ENCODE assay signal across 21 mouse cellular contexts in the genomic region with DNA sequence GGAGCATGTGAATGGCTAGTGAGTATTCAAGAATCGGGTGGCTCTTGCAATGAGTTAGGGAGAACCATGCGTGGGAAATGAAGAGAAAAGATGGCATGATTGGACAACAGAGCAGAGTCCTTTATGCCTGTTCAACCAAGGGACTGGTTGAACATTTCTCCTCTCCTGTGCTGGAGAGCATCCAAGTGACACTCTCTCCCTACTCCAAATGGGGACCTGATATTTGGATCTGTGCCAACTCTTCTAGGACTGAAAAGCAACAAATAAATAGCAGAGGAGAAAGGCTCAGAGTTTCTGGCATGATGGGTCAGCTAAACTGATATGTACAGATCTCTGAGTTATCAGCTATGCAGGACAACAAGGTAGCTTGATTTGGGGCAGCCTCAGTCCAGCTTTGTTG. TPM values are rescaled to one million over a fixed set of nuclear protein-coding genes. Genes with fewer than 3 reads are reported as not detected.
DNase-seq lines count a peak whose midpoint lies in the region; ATAC-seq and TF ChIP-seq lines count a peak whose summit lies in the region.
"Had no signal": no experiment of that assay in that cellular context is flagged by ENCODE, and none has a peak within 500 bp of the region (broad histone marks: within the 10 kb centered on the region; RNA-seq: fewer than 3 reads in every experiment).

No protein-coding gene starts in this region.

- TF ChIP-seq EP300 in liver, postnatal 0 days (IDR thresholded peaks at IDR 0.05; ENCODE audit: low read depth) = no peak

- H3K4me3 ChIP-seq in heart, embryonic 10.5 days = no peak overlapping the region
- no peak overlapping the region for H3K4me3 ChIP-seq in liver, postnatal 0 days (ENCODE audit: low read depth, low read length)
- H3K4me3 ChIP-seq in liver, embryonic 11.5 days (ENCODE audit: low read depth, low read length) = no peak overlapping the region
- H3K4me3 ChIP-seq: embryonic facial prominence, embryonic 10.5 days; forebrain, embryonic 13.5 days had no signal

- no peaks in the 10 kb centered on the region for H3K27me3 ChIP-seq in heart, embryonic 10.5 days (ENCODE audit: insufficient read depth, poor library complexity, severe bottlenecking)
- H3K27me3 ChIP-seq in liver, postnatal 0 days (ENCODE audit: insufficient read depth, low read length) = no peaks in the 10 kb centered on the region
- no peaks in the 10 kb centered on the region for H3K27me3 ChIP-seq in liver, embryonic 11.5 days (replicated peaks; ENCODE audit: control insufficient read depth, insufficient read depth, low read length)
- H3K27me3 ChIP-seq: forebrain, embryonic 13.5 days had no signal

- intact Hi-C loops in heart, postnatal 14 days (cut with DNase I) = loop anchor here (5.0 kb wide), 1 partner anchor 33 kb away; no protein-coding TSS in a partner anchor
- intact Hi-C loops in left cerebral cortex, postnatal 25 days (cut with DNase I) = loop anchor here (5.0 kb wide), 1 partner anchor 628 kb away; no protein-coding TSS in a partner anchor

- no peaks in the 10 kb centered on the region for H3K4me1 ChIP-seq in heart, embryonic 10.5 days
- H3K4me1 ChIP-seq in liver, postnatal 0 days (ENCODE audit: insufficient read depth) = peaks cover 51% of the 10 kb centered on the region
- H3K4me1 ChIP-seq in liver, embryonic 11.5 days (replicated peaks; ENCODE audit: control insufficient read depth, insufficient read depth, low read length) = no peaks in the 10 kb centered on the region
- H3K4me1 ChIP-seq: embryonic facial prominence, embryonic 10.5 days had no signal

- WGBS in heart, embryonic 10.5 days = 84% methylated on average over 2 of the region's 2 CpGs
- WGBS in liver, postnatal 0 days (ENCODE audit: insufficient replicate concordance) = 78% methylated on average over 2 of the region's 2 CpGs
- WGBS in liver, embryonic 11.5 days = 75% methylated on average over 2 of the region's 2 CpGs

- H3K4me2 ChIP-seq in liver, postnatal 0 days (ENCODE audit: low read depth, low read length) = peak overlapping the region; percentile 51; the same call in 1 of the 2 replicates
- H3K4me2 ChIP-seq in liver, embryonic 11.5 days = no peak overlapping the region
- H3K4me2 ChIP-seq: forebrain, embryonic 13.5 days; hindbrain, embryonic 14.5 days had no signal

- H3K9ac ChIP-seq in liver, postnatal 0 days (replicated peaks) = no peak overlapping the region
- H3K9ac ChIP-seq in liver, embryonic 11.5 days (ENCODE audit: low read depth, low read length) = no peak overlapping the region
- H3K9ac ChIP-seq: forebrain, embryonic 13.5 days; forebrain, postnatal 0 days; hindbrain, embryonic 14.5 days had no signal

- no peak for ATAC-seq in liver, postnatal 0 days
- no peak for ATAC-seq in liver, embryonic 11.5 days (replicated peaks; ENCODE audit: low FRiP score)
- ATAC-seq: forebrain, embryonic 13.5 days; forebrain, postnatal 0 days had no signal

- H3K27ac ChIP-seq in heart, embryonic 10.5 days = no peak overlapping the region
- peak overlapping the region; percentile 77 for H3K27ac ChIP-seq in liver, postnatal 0 days (ENCODE audit: low read depth)
- H3K27ac ChIP-seq in liver, embryonic 11.5 days (ENCODE audit: low read depth, low read length) = no peak overlapping the region
- H3K27ac ChIP-seq: embryonic facial prominence, embryonic 10.5 days; forebrain, embryonic 13.5 days; hindbrain, embryonic 14.5 days had no signal

- no peaks in the 10 kb centered on the region for H3K9me3 ChIP-seq in heart, embryonic 10.5 days
- H3K9me3 ChIP-seq in liver, postnatal 0 days (ENCODE audit: low read length) = no peaks in the 10 kb centered on the region
- H3K9me3 ChIP-seq in liver, embryonic 11.5 days (ENCODE audit: control insufficient read depth, low read length) = no peaks in the 10 kb centered on the region
- H3K9me3 ChIP-seq: embryonic facial prominence, embryonic 10.5 days; forebrain, embryonic 13.5 days had no signal

- H3K36me3 ChIP-seq in heart, embryonic 10.5 days = peaks cover 3% of the 10 kb centered on the region; the same call in 1 of the 2 replicates
- H3K36me3 ChIP-seq in liver, postnatal 0 days (replicated peaks; ENCODE audit: insufficient read depth, low read length) = no peaks in the 10 kb centered on the region
- H3K36me3 ChIP-seq in liver, embryonic 11.5 days (ENCODE audit: control insufficient read depth, insufficient read depth, low read length) = no peaks in the 10 kb centered on the region
- H3K36me3 ChIP-seq: embryonic facial prominence, embryonic 10.5 days had no signal

- no peak for TF ChIP-seq CTCF in liver, postnatal 0 days (IDR thresholded peaks at IDR 0.05; ENCODE audit: low read depth)

- peak; percentile 10 for DNase-seq in heart, embryonic 10.5 days (ENCODE audit: low spot score)
- no peak for DNase-seq in heart, postnatal 14 days
- peak; percentile 71 for DNase-seq in kidney, adult 9 months
- DNase-seq in kidney, postnatal 4 days = no peak
- no peak for DNase-seq in liver, postnatal 0 days
- DNase-seq in liver, embryonic 11.5 days (ENCODE audit: low spot score) = no peak
- DNase-seq in brain, adult 2 months (ENCODE audit: low read depth, low spot score) = peak; percentile 10
- DNase-seq in left cerebral cortex, postnatal 25 days (ENCODE audit: low spot score in 2 of 2) = no peak
- DNase-seq: adrenal gland, postnatal 10 days; cerebellum, adult 18-20 months; cerebellum, adult 9-11 months; cerebellum, postnatal 36 days; forebrain, postnatal 0 days; gastrocnemius, postnatal 14 days; heart, postnatal 10 days had no signal

RNA-seq across cellular contexts. Expression of gene Pctp, which starts 8.0 kb away (rescaled TPM):
- 26.2 and 28.5 TPM in 2 replicates for polyA plus RNA-seq in heart, embryonic 10.5 days (2016; fragmentation: Nextera tagmentation; extraction: Ambion mirVana)
- total RNA-seq in heart, postnatal 14 days (2021) = 1 to 10 TPM; 4.0 to 4.1 TPM
- polyA plus RNA-seq in liver, postnatal 0 days (2015; fragmentation: Nextera tagmentation; extraction: Ambion mirVana) = 67.2 and 68.4 TPM in 2 replicates
- 13.9 and 14.5 TPM in 2 replicates for polyA plus RNA-seq in liver, embryonic 11.5 days (2014; fragmentation: Nextera tagmentation; extraction: Ambion mirVana)
- total RNA-seq in left cerebral cortex, postnatal 25 days (2021) = 1 to 10 TPM in 1 of 2 experiments, under 1 TPM in 1; 0.94 to 1.1 TPM

RNA-seq across cellular contexts. Expression of gene Tmem100, which starts 35.4 kb away (rescaled TPM):
- polyA plus RNA-seq in heart, embryonic 10.5 days (2016; fragmentation: Nextera tagmentation; extraction: Ambion mirVana) = 13.6 and 14.1 TPM in 2 replicates
- total RNA-seq in heart, postnatal 14 days (2021) = 10 to 100 TPM; 28.2 to 32.1 TPM
- polyA plus RNA-seq in liver, postnatal 0 days (2015; fragmentation: Nextera tagmentation; extraction: Ambion mirVana) = 0.99 and 1.2 TPM in 2 replicates
- 1.3 and 1.5 TPM in 2 replicates for polyA plus RNA-seq in liver, embryonic 11.5 days (2014; fragmentation: Nextera tagmentation; extraction: Ambion mirVana)
- 10 to 100 TPM; 19.2 to 19.7 TPM for total RNA-seq in left cerebral cortex, postnatal 25 days (2021)
- total RNA-seq: hematopoietic stem cell, adult 5-6 weeks; MEL had no signal
- polyA plus RNA-seq: C2C12 had no signal

Comparison
In these comparisons a context has a peak if more than half of its experiments do, and no peak if none do; other contexts are left out.
1. DNase-seq: peak in heart, embryonic 10.5 days (single experiment), kidney, adult 9 months (single experiment) and brain, adult 2 months (single experiment); none in heart, postnatal 14 days (0 of 2), kidney, postnatal 4 days (0 of 2), liver, postnatal 0 days (single experiment), liver, embryonic 11.5 days (single experiment) and left cerebral cortex, postnatal 25 days (0 of 2).